Mouse (Mus musculus): Measurements from ENCODE around the gene Sulf2. TPM values are rescaled to one million over a fixed set of nuclear protein-coding genes. Genes with fewer than 3 reads are reported as not detected.

Sulf2 gene
- polyA plus RNA-seq, 1 experiment from 2014 or later = 87.6 TPM

DNA sequence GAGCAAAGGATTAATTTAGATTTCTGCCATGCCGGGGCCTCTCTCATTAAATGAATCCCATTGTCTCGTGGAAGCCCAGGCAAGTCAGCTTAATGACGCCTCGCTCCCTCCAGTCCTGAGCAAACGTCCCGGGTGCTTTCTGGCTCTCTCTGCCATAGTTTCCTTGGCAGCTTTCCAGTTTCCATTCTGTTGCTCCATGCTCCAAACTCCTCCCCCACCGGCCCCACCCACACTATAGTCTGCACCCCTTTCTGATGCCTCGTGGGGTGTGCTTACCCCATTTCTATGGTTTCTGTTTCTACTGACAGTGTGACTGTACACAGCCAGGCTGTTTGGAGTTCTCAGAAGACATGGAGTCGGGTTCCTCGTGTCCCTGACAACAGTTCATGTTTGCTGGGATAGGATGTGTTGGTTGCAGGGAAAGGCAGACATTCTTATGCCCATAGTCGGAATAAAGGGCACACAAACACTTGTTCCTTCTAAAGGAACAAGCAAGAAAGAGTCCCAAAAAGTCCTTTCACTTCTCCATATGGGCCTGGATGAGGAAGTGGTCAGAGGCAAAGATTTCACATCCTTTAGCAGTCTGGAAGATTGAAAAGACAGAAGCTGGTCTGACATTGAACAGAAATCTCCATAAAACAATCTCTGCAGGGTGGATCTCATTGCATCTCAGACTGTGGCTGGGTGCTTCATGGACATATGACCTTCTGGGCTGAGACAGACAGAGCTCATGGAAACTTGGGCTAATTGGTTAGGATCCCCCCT, 25.5 kb upstream of the Sulf2 start:
- H3K27ac ChIP-seq (ENCODE audit: low read depth, low read length) = peak overlapping the region; percentile 12; the same call in 1 of the 2 replicates
- H3K27me3 ChIP-seq (ENCODE audit: control insufficient read depth, insufficient read depth, low read length) = no peaks in the 10 kb centered on the region; the same call in 1 of the 2 replicates
- no peak overlapping the region for H3K4me2 ChIP-seq
- ATAC-seq (ENCODE audit: low FRiP score) (peak; percentile 40; the same call in 1 of the 2 replicates), DNase-seq (ENCODE audit: low spot score, missing footprints) (peak; percentile 89)
- WGBS = 30% methylated on average over 11 of the region's 11 CpGs
- H3K36me3 ChIP-seq (ENCODE audit: control insufficient read depth, insufficient read depth, low read length) = no peaks in the 10 kb centered on the region
- H3K9me3 ChIP-seq (ENCODE audit: control insufficient read depth, low read length) = no peaks in the 10 kb centered on the region
- peaks cover 24% of the 10 kb centered on the region for H3K4me1 ChIP-seq (ENCODE audit: control insufficient read depth, insufficient read depth, low read length)
- H3K4me3 ChIP-seq (ENCODE audit: low read depth, low read length) = no peak overlapping the region
- no peak overlapping the region for H3K9ac ChIP-seq (ENCODE audit: low read length)

DNA sequence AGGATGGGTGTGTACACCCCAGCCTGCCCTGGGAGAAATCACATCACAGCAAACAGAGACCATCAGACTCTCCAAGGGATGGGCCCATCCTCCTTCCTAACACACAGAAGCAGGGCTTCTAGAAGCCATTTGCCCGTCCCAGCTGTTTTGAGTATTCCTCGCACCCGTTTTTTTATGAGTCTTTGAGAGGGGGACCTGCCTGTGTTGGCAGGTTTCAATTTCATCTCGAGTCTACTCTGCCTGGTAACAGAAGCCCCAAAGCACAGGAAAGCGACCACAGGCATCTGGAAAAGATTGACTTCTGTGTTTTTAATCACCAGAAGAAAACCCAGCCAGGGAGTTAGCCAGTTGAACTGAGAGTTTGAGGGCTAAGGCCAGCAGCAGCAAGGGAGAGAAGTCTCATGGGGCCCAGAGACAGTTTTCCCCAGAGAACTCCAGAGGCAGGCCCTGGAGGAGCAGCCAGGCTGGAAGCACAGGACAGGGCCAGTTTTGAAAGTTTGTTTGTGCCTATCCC, 24.7 kb upstream of the Sulf2 start:
- Histone ChIP-seq H3K4me1 (ENCODE audit: control insufficient read depth, insufficient read depth, low read length) (peaks cover 29% of the 10 kb centered on the region), H3K9ac (ENCODE audit: low read length) (peak overlapping the region; percentile 22; the same call in 1 of the 2 replicates), H3K4me3 (ENCODE audit: low read depth, low read length) (no peak overlapping the region), H3K27me3 (ENCODE audit: control insufficient read depth, insufficient read depth, low read length) (no peaks in the 10 kb centered on the region; the same call in 1 of the 2 replicates), H3K27ac (ENCODE audit: low read depth, low read length) (peak overlapping the region; percentile 68), H3K4me2 (no peak overlapping the region), H3K9me3 (ENCODE audit: control insufficient read depth, low read length) (no peaks in the 10 kb centered on the region), H3K36me3 (ENCODE audit: control insufficient read depth, insufficient read depth, low read length) (no peaks in the 10 kb centered on the region)
- ATAC-seq (ENCODE audit: low FRiP score) (peak; percentile 41; the same call in 1 of the 2 replicates), DNase-seq (ENCODE audit: low spot score, missing footprints) (peak; percentile 88)
- WGBS = 27% methylated on average over 5 of the region's 5 CpGs

DNA sequence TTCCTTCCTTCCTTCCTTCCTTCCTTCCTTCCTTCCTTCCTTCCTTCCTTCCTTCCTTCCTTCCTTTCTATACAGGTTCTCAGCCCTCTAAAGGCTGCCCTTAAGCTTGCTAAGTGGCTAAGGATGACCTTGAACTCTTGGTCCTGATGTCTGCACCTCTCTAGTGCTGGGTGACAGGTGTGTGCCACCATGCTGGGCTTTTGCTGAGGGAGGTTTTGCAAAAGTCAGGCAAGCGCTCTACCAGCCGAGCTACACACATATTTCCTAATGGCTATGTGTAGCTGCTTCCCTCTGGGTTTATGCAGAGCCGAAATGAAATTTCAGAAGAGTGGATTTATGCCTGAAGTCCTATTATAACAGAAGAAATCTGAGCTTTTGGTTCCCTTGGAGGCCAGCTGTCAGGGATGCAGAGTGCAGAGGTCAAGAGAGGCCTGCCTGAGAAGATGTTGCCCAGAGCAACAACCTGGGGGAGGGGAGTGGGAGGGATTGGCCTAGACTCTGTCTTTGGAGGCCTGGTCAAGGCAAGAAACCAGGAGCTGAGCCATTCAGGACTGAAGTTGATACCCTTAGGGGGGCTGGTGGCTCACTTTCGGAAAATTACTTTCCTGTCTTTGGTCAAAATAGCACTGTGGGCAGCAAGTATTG, 24.1 kb upstream of the Sulf2 start:
- peak; percentile 93 for DNase-seq (ENCODE audit: low spot score, missing footprints)
- no peaks in the 10 kb centered on the region; the same call in 1 of the 2 replicates for H3K27me3 ChIP-seq (ENCODE audit: control insufficient read depth, insufficient read depth, low read length)
- ATAC-seq (ENCODE audit: low FRiP score) = peak; percentile 70
- no peaks in the 10 kb centered on the region for H3K36me3 ChIP-seq (ENCODE audit: control insufficient read depth, insufficient read depth, low read length)
- peaks cover 29% of the 10 kb centered on the region for H3K4me1 ChIP-seq (ENCODE audit: control insufficient read depth, insufficient read depth, low read length)
- H3K9ac ChIP-seq (ENCODE audit: low read length) = peak overlapping the region; percentile 22; the same call in 1 of the 2 replicates
- H3K4me2 ChIP-seq = no peak overlapping the region
- no peak overlapping the region for H3K4me3 ChIP-seq (ENCODE audit: low read depth, low read length)
- H3K27ac ChIP-seq (ENCODE audit: low read depth, low read length) = peak overlapping the region; percentile 68
- WGBS = 33% methylated on average over 4 of the region's 4 CpGs
- H3K9me3 ChIP-seq (ENCODE audit: control insufficient read depth, low read length) = no peaks in the 10 kb centered on the region

DNA sequence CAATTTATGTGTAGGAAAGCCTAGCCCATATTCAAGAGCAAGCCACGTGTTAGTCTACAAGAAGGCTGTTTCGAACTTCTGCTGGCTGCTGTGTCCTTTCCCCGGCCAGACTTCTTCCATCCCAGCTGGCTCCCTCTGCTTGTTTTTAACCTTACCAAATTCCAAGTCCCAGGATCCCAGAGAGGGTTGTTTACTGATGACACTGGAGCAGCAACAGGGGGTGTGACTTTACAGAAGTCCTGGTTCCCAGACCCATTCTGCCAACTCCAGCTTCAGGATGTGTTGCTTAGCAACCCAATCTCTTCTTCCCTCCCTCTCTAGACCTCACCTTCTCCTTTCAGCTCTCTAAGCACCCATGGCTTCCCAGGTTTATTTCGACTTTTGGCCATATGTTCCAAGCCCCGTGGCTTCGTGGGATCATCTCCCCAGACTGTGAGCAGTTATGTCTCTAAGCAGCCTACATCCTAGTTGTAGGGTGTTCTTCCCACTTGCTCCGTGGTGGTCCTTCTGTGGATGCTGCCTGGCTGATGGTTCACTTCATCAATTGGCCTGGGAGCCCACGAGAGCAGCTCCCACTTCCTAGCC, 20.2 kb upstream of the Sulf2 start:
- H3K36me3 ChIP-seq (ENCODE audit: control insufficient read depth, insufficient read depth, low read length) = no peaks in the 10 kb centered on the region
- DNase-seq (ENCODE audit: low spot score, missing footprints) (no peak), ATAC-seq (ENCODE audit: low FRiP score) (no peak)
- H3K4me2 ChIP-seq = no peak overlapping the region
- peaks cover 2% of the 10 kb centered on the region for H3K27me3 ChIP-seq (ENCODE audit: control insufficient read depth, insufficient read depth, low read length)
- peaks cover 23% of the 10 kb centered on the region for H3K4me1 ChIP-seq (ENCODE audit: control insufficient read depth, insufficient read depth, low read length)
- H3K9me3 ChIP-seq (ENCODE audit: control insufficient read depth, low read length) = no peaks in the 10 kb centered on the region
- H3K9ac ChIP-seq (ENCODE audit: low read length) = no peak overlapping the region
- no peak overlapping the region for H3K4me3 ChIP-seq (ENCODE audit: low read depth, low read length)
- 56% methylated on average over 8 of the region's 8 CpGs for WGBS
- H3K27ac ChIP-seq (ENCODE audit: low read depth, low read length) = no peak overlapping the region; the same call in 1 of the 2 replicates

DNA sequence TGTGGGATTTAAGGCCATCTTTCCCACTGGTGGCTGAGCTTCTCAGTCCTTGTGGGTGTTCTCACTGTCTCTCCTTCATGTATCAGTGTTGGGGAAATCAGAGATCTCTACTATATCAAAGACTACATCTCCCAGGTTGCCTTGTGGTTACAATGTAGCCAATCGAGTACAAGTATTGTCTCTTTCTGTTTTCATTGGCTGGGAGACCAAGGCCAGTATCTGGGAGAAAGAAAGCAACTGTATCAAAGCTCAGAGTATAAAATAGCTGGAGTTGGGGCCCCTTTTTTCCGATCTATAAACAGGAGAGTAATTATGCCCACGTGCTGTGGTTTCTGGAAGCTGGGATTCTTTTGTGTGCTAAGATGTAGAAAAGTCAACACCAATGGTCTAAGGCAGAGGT, 19.7 kb upstream of the Sulf2 start:
- H3K9me3 ChIP-seq (ENCODE audit: control insufficient read depth, low read length) = no peaks in the 10 kb centered on the region
- H3K4me3 ChIP-seq (ENCODE audit: low read depth, low read length) = no peak overlapping the region
- 26% methylated on average over 3 of the region's 3 CpGs for WGBS
- H3K27ac ChIP-seq (ENCODE audit: low read depth, low read length) = no peak overlapping the region
- H3K36me3 ChIP-seq (ENCODE audit: control insufficient read depth, insufficient read depth, low read length) = no peaks in the 10 kb centered on the region
- H3K4me2 ChIP-seq = no peak overlapping the region
- no peak overlapping the region for H3K9ac ChIP-seq (ENCODE audit: low read length)
- peaks cover 19% of the 10 kb centered on the region for H3K4me1 ChIP-seq (ENCODE audit: control insufficient read depth, insufficient read depth, low read length)
- ATAC-seq (ENCODE audit: low FRiP score) = no peak
- peaks cover 2% of the 10 kb centered on the region for H3K27me3 ChIP-seq (ENCODE audit: control insufficient read depth, insufficient read depth, low read length)
- no peak for DNase-seq (ENCODE audit: low spot score, missing footprints)

DNA sequence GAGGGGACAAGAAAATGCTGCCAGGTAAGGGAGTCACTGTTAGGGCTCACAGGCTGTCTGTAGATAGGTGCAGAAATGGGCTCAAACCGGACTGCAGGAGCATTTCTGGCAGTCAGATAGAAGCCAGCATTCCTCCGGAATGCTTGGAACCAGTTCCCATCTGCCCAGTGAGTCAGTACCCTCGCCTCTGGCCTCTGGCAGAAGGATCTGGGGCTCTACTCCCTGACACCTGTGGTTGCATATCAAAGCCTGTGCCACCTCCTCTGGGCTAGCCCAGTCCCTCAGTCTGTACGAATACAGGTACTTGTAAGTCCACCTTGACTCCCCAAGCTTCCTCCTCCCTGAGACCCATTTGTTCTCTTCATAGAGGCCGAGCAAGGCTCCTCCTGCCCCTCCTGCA, 17.7 kb upstream of the Sulf2 start:
- DNase-seq (ENCODE audit: low spot score, missing footprints) (no peak), ATAC-seq (ENCODE audit: low FRiP score) (no peak)
- no peaks in the 10 kb centered on the region for H3K36me3 ChIP-seq (ENCODE audit: control insufficient read depth, insufficient read depth, low read length)
- H3K27ac ChIP-seq (ENCODE audit: low read depth, low read length) = no peak overlapping the region
- no peak overlapping the region for H3K9ac ChIP-seq (ENCODE audit: low read length)
- H3K27me3 ChIP-seq (ENCODE audit: control insufficient read depth, insufficient read depth, low read length) = peaks cover 2% of the 10 kb centered on the region
- H3K9me3 ChIP-seq (ENCODE audit: control insufficient read depth, low read length) = no peaks in the 10 kb centered on the region
- 75% methylated on average over 5 of the region's 5 CpGs for WGBS
- H3K4me2 ChIP-seq = no peak overlapping the region
- H3K4me3 ChIP-seq (ENCODE audit: low read depth, low read length) = no peak overlapping the region
- H3K4me1 ChIP-seq (ENCODE audit: control insufficient read depth, insufficient read depth, low read length) = peaks cover 18% of the 10 kb centered on the region

DNA sequence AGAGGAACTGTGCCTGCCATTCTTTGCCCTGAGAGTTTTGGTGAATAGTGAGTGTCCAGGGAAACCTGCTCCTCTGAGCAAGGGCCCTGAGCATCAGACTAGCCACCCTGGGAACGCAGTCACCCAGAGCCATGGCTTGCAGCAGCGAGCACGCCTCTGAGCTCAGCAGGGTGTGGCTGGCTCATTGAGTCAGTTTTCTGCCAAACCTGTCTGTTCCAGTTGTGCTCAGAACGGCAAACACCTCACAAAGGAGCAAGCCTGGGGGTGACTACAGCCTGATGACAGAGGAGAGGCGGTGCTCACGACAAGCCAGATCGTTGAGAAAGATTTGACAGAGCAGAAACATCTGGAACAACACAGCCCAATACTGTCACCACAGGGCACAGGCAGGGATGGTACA, 14.7 kb upstream of the Sulf2 start:
- DNase-seq (ENCODE audit: low spot score, missing footprints) (no peak), ATAC-seq (ENCODE audit: low FRiP score) (no peak)
- H3K27ac ChIP-seq (ENCODE audit: low read depth, low read length) = no peak overlapping the region

DNA sequence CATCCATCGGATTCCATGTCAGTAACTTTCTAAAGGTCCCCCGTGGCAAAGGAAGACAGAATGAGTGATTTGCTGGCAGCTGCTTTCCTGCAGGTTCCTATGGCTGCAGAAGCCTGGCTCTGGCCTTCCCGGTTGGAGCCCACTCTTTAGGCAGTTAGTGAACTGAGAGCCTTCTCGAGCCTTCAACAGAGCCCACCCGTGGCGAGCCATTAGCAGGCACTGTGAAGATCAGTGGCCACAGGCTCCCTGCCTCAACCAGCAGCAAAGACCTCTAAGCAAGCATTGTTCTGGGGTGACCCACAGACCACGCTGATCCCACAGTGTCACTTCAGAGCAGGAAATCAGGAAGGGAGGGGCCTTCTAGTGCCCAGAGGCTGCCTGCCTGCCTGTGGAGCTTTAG, 13.4 kb upstream of the Sulf2 start:
- 0 out of 2 replicates have a peak, but pooled peaks have one; percentile 30 for ATAC-seq (ENCODE audit: low FRiP score)
- 0 out of 2 replicates have a peak overlapping the region, but pooled peaks have one; percentile 9 for H3K9ac ChIP-seq (ENCODE audit: low read length)
- no peaks in the 10 kb centered on the region; the same call in 1 of the 2 replicates for H3K36me3 ChIP-seq (ENCODE audit: control insufficient read depth, insufficient read depth, low read length)
- H3K27me3 ChIP-seq (ENCODE audit: control insufficient read depth, insufficient read depth, low read length) = peaks cover 9% of the 10 kb centered on the region; the same call in 1 of the 2 replicates
- WGBS = 15% methylated on average over 7 of the region's 7 CpGs
- peaks cover 7% of the 10 kb centered on the region for H3K4me1 ChIP-seq (ENCODE audit: control insufficient read depth, insufficient read depth, low read length)
- no peak overlapping the region for H3K4me2 ChIP-seq
- H3K27ac ChIP-seq (ENCODE audit: low read depth, low read length) = no peak overlapping the region
- H3K9me3 ChIP-seq (ENCODE audit: control insufficient read depth, low read length) = no peaks in the 10 kb centered on the region
- H3K4me3 ChIP-seq (ENCODE audit: low read depth, low read length) = no peak overlapping the region
- peak; percentile 88 for DNase-seq (ENCODE audit: low spot score, missing footprints)

More for the DNA sequence above, 14.7 kb upstream of the Sulf2 start:
- WGBS = 49% methylated on average over 7 of the region's 7 CpGs
- peaks cover 9% of the 10 kb centered on the region; the same call in 1 of the 2 replicates for H3K27me3 ChIP-seq (ENCODE audit: control insufficient read depth, insufficient read depth, low read length)
- H3K9me3 ChIP-seq (ENCODE audit: control insufficient read depth, low read length) = no peaks in the 10 kb centered on the region
- H3K36me3 ChIP-seq (ENCODE audit: control insufficient read depth, insufficient read depth, low read length) = no peaks in the 10 kb centered on the region; the same call in 1 of the 2 replicates
- H3K4me2 ChIP-seq = no peak overlapping the region
- H3K4me3 ChIP-seq (ENCODE audit: low read depth, low read length) = no peak overlapping the region
- no peak overlapping the region for H3K9ac ChIP-seq (ENCODE audit: low read length)
- H3K4me1 ChIP-seq (ENCODE audit: control insufficient read depth, insufficient read depth, low read length) = peaks cover 7% of the 10 kb centered on the region

Data from midbrain, embryonic 11.5 days (tissue).